Mouse (Mus musculus) forebrain, embryonic 13.5 days (tissue): ENCODE results near the gene Ttbk1. TPM values are rescaled to one million over a fixed set of nuclear protein-coding genes. Genes with fewer than 3 reads are reported as not detected.
A peak's percentile ranks its signal among the peaks of the same experiment; 100 is the strongest.

Experiments used
- ATAC-seq: fragments of 200-750 bp; cut with Nextera tagmentation; 2 replicates; pipeline ENCODE4 v1.8.0; 2017
- H3K27ac ChIP-seq: fragments of 300-500 bp; sonication (generic); 2 replicates; pipeline ENCODE4 v1.5.1; 2015; ENCODE audit warnings: inconsistent platforms, mild to moderate bottlenecking, moderate library complexity
- H3K27me3 ChIP-seq: fragments of 300-500 bp; sonication (generic); 2 replicates; pipeline ENCODE4 v1.6.1; 2015; ENCODE audit warnings: mild to moderate bottlenecking, inconsistent platforms
- H3K36me3 ChIP-seq: fragments of 300-500 bp; sonication (generic); 2 replicates; pipeline ENCODE4 v1.6.1; 2015; ENCODE audit warnings: mild to moderate bottlenecking, inconsistent platforms; ENCODE audit not compliant: poor library complexity, severe bottlenecking
- H3K4me1 ChIP-seq: fragments of 300-500 bp; sonication (generic); 2 replicates; pipeline ENCODE4 v1.6.1; 2015; ENCODE audit warnings: inconsistent platforms
- H3K4me2 ChIP-seq: fragments of 300-500 bp; sonication (generic); 2 replicates; pipeline ENCODE4 v1.6.1; 2015; ENCODE audit warnings: inconsistent platforms, mild to moderate bottlenecking, moderate library complexity
- H3K4me3 ChIP-seq: fragments of 300-500 bp; sonication (generic); 2 replicates; pipeline ENCODE4 v1.5.1; 2015; ENCODE audit warnings: mild to moderate bottlenecking, inconsistent platforms
- H3K9ac ChIP-seq: fragments of 300-500 bp; sonication (generic); 2 replicates; pipeline ENCODE4 v1.6.1; 2015; ENCODE audit warnings: mild to moderate bottlenecking, inconsistent platforms
- H3K9me3 ChIP-seq: fragments of 300-500 bp; sonication (generic); replicated peaks from 2 replicates; pipeline ENCODE4 v1.6.1; 2016; ENCODE audit warnings: inconsistent platforms
- WGBS: fragments of 180-500 bp; shearing (Covaris S2); methylation state at CpG from one replicate; pipeline ENCODE4 v1.1.7; 2015; 5-methylcytosine and 5-hydroxymethylcytosine counted together
- polyA plus RNA-seq: library from polyadenylated mRNA; unstranded; fragments of >200 nt; fragmentation: Nextera tagmentation; extraction: Ambion mirVana; gene quantifications from 2 replicates; pipeline ENCODE4 v1.2.1, GENCODE M21; 2015

The Ttbk1 gene
- polyA plus RNA-seq, 1 experiment from 2014 or later = 3.7 TPM

DNA sequence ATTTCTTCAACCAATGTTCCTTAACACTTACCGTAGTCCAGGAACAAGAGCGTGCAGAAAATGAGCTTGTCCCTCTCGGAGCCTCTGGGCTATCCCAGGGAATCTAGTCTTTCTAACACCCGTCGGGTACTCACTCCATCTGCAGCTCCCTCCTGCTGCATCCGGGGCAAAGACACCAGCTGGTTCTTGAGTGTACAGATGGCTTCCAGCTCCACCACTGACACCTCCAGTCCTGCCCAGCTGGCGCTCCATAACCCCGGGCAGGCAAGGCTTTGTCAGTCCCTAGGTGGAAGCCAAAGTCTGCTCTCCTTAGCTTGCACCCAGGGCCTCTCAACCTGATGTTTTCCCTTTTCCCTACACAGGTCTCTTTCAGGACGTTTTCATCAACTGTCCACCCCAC is 19.6 kb downstream of the Ttbk1 start:
- H3K4me3 ChIP-seq = no peak overlapping the region
- H3K27ac ChIP-seq = peak overlapping the region; percentile 59
- WGBS = 67% methylated on average over 9 of the region's 9 CpGs
- ATAC-seq = peak; percentile 63; the same call in 1 of the 2 replicates
- peaks cover 82% of the 10 kb centered on the region for H3K36me3 ChIP-seq
- no peak overlapping the region for H3K4me2 ChIP-seq
- H3K9me3 ChIP-seq = no peaks in the 10 kb centered on the region
- no peak overlapping the region for H3K9ac ChIP-seq
- no peaks in the 10 kb centered on the region for H3K27me3 ChIP-seq
- 0 out of 2 replicates have a peak, but pooled peaks cover 19% of the 10 kb centered on the region for H3K4me1 ChIP-seq

DNA sequence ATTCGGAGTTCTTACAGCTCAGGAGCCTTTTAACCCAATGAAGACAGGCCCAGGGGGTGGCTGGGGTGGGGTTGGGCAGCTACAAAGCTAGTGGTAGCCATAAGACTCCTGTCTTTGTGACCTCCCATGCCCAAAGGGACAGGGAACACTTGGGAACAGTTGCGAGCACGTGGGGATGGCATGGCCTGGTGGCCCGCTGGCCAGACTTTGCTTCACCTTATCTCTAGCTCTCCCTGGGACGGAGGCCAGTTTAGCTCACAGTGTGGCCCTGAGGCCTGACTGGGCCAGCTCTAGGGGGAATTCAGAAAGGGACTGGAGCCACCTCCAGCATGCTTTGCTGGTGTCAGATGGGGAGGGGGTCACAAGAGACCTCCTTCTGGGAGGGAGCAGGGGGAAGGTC is 25.2 kb downstream of the Ttbk1 start:
- ATAC-seq = no peak
- Histone ChIP-seq H3K27ac (no peak overlapping the region), H3K9ac (no peak overlapping the region), H3K4me1 (peaks cover 24% of the 10 kb centered on the region; the same call in 1 of the 2 replicates), H3K27me3 (peaks cover 32% of the 10 kb centered on the region), H3K4me2 (no peak overlapping the region), H3K36me3 (peaks cover 61% of the 10 kb centered on the region), H3K4me3 (no peak overlapping the region), H3K9me3 (no peaks in the 10 kb centered on the region)
- 88% methylated on average over 5 of the region's 5 CpGs for WGBS

DNA sequence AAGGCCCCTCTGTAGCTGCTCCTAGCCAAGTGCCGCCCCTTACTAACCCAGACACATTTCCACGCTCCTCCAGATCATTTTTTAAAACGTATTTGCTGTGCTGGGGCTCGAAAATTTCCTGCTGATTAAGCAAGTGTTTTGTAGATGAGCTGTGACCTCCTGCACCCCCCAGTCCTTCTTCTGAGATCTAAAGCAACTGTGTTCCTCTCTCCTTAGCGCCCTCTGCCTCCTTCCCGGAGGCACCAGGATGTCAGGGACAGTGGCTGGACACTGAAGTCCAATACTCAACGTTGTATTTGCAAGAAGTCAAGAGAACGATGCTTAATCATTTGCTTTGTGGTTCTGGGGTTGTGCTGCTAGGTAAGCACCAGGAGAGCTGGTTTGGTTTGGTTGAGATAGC is 26.1 kb downstream of the Ttbk1 start:
- WGBS = 21% methylated on average over 8 of the region's 8 CpGs
- H3K36me3 ChIP-seq = peaks cover 53% of the 10 kb centered on the region
- H3K4me1 ChIP-seq = peaks cover 24% of the 10 kb centered on the region; the same call in 1 of the 2 replicates

DNA sequence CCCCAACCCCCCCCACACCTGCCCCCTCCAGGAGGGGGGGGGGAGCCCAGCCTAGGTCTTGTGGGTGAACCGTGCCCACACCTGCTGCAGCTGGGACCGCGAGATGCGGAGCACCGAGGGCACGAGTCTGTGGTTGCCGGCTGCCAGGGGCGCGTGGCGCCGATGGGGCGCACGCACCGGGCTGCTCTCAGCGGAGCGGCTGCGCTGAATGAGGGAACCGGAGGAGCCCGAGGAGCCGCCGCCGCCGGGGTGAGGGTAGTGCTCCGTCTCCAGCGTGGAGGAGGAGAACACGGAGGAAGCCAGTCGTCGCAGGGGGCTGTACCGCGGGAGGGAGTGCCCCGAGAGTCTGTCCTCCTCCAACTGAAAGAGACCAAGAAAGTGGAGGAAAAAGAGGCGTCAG is 26.8 kb downstream of the Ttbk1 start:
- H3K36me3 ChIP-seq = peaks cover 46% of the 10 kb centered on the region
- 10% methylated on average over 32 of the region's 32 CpGs for WGBS
- H3K27ac ChIP-seq = no peak overlapping the region
- no peak for ATAC-seq
- peaks cover 44% of the 10 kb centered on the region for H3K27me3 ChIP-seq
- H3K4me1 ChIP-seq = peaks cover 31% of the 10 kb centered on the region
- peak overlapping the region; percentile 24 for H3K4me2 ChIP-seq
- no peak overlapping the region for H3K4me3 ChIP-seq
- no peak overlapping the region for H3K9ac ChIP-seq
- H3K9me3 ChIP-seq = no peaks in the 10 kb centered on the region

More for the DNA sequence above, 26.1 kb downstream of the Ttbk1 start:
- no peak overlapping the region for H3K4me3 ChIP-seq
- H3K4me2 ChIP-seq = no peak overlapping the region; the same call in 1 of the 2 replicates
- no peak for ATAC-seq
- no peak overlapping the region for H3K27ac ChIP-seq
- H3K9ac ChIP-seq = no peak overlapping the region
- no peaks in the 10 kb centered on the region for H3K9me3 ChIP-seq
- peaks cover 37% of the 10 kb centered on the region for H3K27me3 ChIP-seq

DNA sequence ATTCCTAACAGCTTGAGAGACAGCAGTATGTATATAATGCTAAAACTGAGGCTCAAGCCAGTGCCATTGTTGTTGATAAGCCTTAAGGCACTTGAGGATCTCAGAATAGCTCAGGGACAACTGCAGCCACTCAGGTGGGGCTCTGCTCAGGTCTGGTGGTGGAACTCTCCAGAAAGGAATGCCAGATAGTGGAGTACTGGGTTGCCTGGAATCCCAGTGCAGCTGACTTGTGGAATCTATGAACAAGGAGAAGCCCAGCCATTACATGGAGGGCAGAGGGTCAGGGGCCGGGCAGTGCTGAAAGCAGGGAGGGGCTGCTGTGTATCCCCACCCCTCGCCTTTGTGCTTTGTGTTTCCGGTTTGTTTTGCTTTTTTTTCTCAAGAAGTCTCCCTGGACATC is 29.0 kb downstream of the Ttbk1 start:
- Histone ChIP-seq H3K4me1 (peaks cover 47% of the 10 kb centered on the region), H3K36me3 (peaks cover 37% of the 10 kb centered on the region), H3K27ac (no peak overlapping the region), H3K4me3 (no peak overlapping the region), H3K27me3 (peaks cover 54% of the 10 kb centered on the region), H3K4me2 (no peak overlapping the region), H3K9me3 (no peaks in the 10 kb centered on the region), H3K9ac (no peak overlapping the region)
- WGBS = 57% methylated on average over 3 of the region's 3 CpGs
- no peak for ATAC-seq

DNA sequence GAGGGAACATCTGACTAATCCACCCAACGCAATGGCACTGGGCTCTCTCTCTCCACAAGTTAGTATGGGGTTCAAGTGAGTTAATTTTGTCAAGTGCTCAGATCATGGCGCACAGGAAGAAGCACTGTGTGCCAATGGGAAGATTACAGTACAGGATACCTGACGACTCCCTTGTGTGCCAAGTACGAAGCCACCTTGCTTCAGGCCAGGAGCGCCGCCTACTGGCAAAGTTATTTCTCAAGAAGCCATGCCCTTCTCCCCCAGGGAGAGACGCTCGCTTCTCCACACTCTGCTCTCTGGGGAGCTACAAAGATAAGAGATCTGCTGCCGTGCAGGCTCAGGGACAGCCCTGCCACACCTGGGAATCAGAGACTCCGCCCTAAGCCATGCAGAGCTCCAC is 29.7 kb downstream of the Ttbk1 start:
- Histone ChIP-seq H3K4me3 (no peak overlapping the region), H3K9ac (no peak overlapping the region), H3K9me3 (no peaks in the 10 kb centered on the region), H3K27ac (no peak overlapping the region), H3K27me3 (peaks cover 57% of the 10 kb centered on the region), H3K4me2 (no peak overlapping the region), H3K36me3 (peaks cover 34% of the 10 kb centered on the region), H3K4me1 (peaks cover 50% of the 10 kb centered on the region)
- ATAC-seq = no peak
- 24% methylated on average over 10 of the region's 10 CpGs for WGBS

DNA sequence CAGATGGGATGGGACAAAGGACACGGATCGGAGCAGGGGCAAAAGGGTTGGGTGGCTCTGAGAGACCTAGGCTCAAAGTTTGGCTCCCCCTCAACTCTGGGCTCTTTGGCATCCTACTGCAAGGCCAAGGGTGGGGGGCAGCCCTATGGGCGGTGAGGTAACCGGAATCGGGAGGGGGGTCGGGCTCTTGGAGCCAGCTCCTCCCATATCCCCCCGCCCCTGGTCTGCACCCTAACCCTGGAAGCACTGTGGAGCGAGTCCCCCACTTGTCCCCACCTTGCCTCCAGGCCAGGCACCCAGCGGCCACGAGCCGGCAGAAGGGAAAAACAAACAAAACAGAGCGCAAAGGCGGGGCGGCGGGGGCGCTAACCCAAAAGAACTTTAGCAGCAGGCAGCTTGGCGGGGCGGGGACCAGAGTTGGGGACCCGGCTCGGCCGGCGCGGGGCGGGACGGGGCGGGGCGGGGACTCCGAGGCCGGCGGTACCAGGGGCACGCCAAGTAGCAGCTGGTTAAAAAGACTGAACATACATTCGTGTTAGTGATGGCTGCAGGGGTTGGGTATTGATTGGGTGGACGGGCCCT is 32.3 kb downstream of the Ttbk1 start:
- Histone ChIP-seq H3K9me3 (no peaks in the 10 kb centered on the region), H3K27ac (no peak overlapping the region), H3K4me1 (peaks cover 36% of the 10 kb centered on the region), H3K27me3 (peaks cover 40% of the 10 kb centered on the region), H3K4me2 (peak overlapping the region; percentile 72), H3K36me3 (peaks cover 24% of the 10 kb centered on the region), H3K9ac (peak overlapping the region; percentile 58), H3K4me3 (peak overlapping the region; percentile 35)
- peak; percentile 61 for ATAC-seq
- WGBS = 2% methylated on average over 32 of the region's 33 CpGs

DNA sequence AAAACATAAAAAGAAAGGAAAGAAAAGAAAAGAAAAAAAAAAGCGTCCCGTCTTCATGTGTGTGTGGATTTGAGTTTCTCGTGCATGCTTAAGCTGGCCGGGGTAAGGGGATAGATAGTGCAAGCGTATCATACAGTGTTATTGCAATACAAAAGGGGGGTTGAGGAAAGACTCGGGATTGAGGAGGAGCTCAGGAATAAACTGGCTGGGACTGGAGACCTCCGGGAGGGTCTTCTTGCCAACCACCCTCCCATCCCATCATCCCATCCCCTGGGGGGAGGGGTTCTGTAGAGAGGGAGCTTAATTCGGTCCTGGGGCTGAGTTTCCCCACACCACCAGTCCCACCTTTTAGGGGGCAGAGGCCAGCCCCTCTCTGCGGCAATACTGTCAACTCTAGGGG is 32.9 kb downstream of the Ttbk1 start:
- WGBS = under 1% methylated on average over 9 of the region's 9 CpGs

DNA sequence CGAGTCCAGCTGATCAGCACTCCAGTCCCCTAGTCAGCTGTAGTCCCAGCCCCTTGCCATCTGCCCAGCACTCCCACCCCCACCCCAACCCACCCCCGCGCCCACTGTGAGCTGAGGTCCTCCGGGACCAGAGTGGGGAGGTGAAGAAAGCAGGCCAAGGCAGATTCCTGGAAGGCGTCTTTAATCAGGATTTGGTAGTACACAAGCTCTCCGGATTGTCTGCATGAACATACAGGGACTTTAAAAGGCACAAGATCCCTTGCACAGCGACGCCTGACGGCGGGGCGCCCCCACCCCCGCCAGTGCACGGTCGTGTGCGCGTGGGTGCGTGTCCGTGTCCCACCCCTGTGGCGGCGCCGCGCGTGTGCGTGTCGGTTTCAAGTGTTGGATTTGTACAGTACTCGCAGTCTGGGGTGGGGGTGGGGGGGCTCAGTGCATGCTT is 33.5 kb downstream of the Ttbk1 start:
- H3K27me3 ChIP-seq = peaks cover 34% of the 10 kb centered on the region
- H3K9me3 ChIP-seq = no peaks in the 10 kb centered on the region
- peak overlapping the region; percentile 72 for H3K4me2 ChIP-seq
- H3K4me3 ChIP-seq = peak overlapping the region; percentile 35
- H3K9ac ChIP-seq = peak overlapping the region; percentile 58
- 2% methylated on average over 26 of the region's 26 CpGs for WGBS
- H3K36me3 ChIP-seq = peaks cover 14% of the 10 kb centered on the region
- H3K27ac ChIP-seq = no peak overlapping the region
- peaks cover 35% of the 10 kb centered on the region for H3K4me1 ChIP-seq
- ATAC-seq = peak; percentile 20

More for the DNA sequence above, 32.9 kb downstream of the Ttbk1 start:
- Histone ChIP-seq H3K9me3 (no peaks in the 10 kb centered on the region), H3K27ac (no peak overlapping the region; the same call in 1 of the 2 replicates), H3K4me2 (peak overlapping the region; percentile 72), H3K9ac (peak overlapping the region; percentile 58), H3K4me3 (peak overlapping the region; percentile 35), H3K36me3 (peaks cover 17% of the 10 kb centered on the region), H3K27me3 (peaks cover 34% of the 10 kb centered on the region), H3K4me1 (peaks cover 35% of the 10 kb centered on the region)
- ATAC-seq = peak; percentile 8; the same call in 1 of the 2 replicates

DNA sequence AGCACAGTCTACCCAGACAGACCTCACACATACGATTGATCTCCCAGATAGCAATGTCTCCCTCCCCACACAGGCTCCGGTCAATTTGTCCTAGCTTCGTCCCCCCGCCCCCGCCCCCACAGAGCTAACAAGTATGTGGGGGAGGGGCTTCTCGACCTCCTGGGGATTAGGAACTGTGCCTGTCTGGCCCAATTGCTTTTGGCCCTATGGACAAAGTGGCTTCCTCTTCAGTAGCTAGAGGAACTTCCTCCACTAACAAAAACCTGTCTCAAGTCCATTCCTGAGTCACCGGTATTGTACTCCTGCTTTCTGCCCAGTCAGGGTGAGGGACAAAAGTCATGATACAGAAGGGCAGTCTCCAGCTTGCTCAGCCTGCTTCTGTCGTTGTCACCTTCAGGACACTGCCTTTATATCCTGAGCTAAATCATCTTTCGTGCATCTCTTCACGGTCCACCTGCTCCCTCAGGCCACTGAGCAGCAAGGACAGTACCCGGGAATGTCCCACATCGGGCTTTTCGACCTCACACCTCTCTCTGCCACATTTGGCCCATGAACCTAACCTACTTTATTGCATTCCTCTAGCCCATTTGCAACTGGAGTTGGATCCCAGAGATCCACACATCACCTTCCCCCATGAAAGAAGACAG is 34.0 kb downstream of the Ttbk1 start:
- 7% methylated on average over 13 of the region's 13 CpGs for WGBS
- H3K36me3 ChIP-seq = peaks cover 8% of the 10 kb centered on the region
- no peak overlapping the region for H3K27ac ChIP-seq
- H3K4me2 ChIP-seq = peak overlapping the region; percentile 72; the same call in 1 of the 2 replicates
- H3K4me1 ChIP-seq = peaks cover 35% of the 10 kb centered on the region
- H3K27me3 ChIP-seq = peaks cover 34% of the 10 kb centered on the region
- H3K9ac ChIP-seq = 0 out of 2 replicates have a peak overlapping the region, but pooled peaks have one; percentile 58
- ATAC-seq = no peak
- H3K9me3 ChIP-seq = no peaks in the 10 kb centered on the region
- H3K4me3 ChIP-seq = 0 out of 2 replicates have a peak overlapping the region, but pooled peaks have one; percentile 35

DNA sequence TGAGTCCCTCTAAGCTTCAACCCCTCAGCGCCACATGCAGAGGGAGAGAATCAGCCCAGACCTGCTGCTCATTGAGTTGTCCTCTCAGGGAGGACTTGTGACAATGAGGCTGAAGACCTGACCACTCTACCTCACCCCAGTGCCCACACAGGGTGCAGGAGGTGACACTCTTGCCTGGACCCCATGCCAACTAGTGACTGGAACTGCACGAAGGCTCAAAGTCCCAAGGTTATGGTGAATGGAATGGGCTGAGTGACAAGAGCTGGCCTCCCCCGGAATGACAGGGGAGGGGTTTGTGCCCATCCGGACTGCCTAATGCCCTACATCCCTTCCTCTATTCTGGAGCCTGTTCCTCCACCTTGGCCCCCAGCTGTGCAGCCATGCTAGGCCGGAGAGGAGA is 34.8 kb downstream of the Ttbk1 start:
- Histone ChIP-seq H3K9me3 (no peaks in the 10 kb centered on the region), H3K27ac (no peak overlapping the region; the same call in 1 of the 2 replicates), H3K4me2 (no peak overlapping the region), H3K27me3 (peaks cover 30% of the 10 kb centered on the region), H3K4me3 (no peak overlapping the region), H3K4me1 (peaks cover 35% of the 10 kb centered on the region), H3K9ac (no peak overlapping the region), H3K36me3 (peaks cover 7% of the 10 kb centered on the region; the same call in 1 of the 2 replicates)
- ATAC-seq = no peak
- 35% methylated on average over 5 of the region's 5 CpGs for WGBS

DNA sequence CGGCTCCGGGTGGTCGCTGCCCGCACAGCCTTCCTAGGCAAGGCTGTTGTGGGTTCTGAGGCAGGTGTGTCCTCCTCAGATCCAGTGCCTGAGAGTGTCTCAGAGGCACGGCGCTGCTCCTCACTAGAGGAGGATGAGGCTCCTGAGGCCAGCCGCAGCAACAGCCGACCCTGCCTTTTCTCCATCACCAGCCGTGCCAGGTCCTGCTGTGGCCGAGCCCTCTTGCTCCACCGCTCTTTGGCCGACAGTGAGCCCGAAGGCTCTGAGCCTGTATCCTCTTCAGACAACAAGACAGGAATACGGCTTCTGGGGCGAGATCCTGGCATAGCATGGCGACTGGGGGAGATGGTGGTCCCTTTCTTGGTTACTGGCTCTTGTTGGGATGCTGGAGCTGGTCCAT is 41.2 kb downstream of the Ttbk1 start:
- Histone ChIP-seq H3K4me3 (no peak overlapping the region), H3K9ac (no peak overlapping the region), H3K36me3 (peaks cover 18% of the 10 kb centered on the region; the same call in 1 of the 2 replicates), H3K27ac (no peak overlapping the region), H3K4me1 (peaks cover 4% of the 10 kb centered on the region), H3K4me2 (no peak overlapping the region), H3K9me3 (no peaks in the 10 kb centered on the region), H3K27me3 (peaks cover 51% of the 10 kb centered on the region)
- no peak for ATAC-seq
- WGBS = 90% methylated on average over 16 of the region's 16 CpGs
